Mouse (Mus musculus): ENCODE measurements around the gene Golga2. TPM values are rescaled to one million over a fixed set of nuclear protein-coding genes. Genes with fewer than 3 reads are reported as not detected.

Golga2 gene
- total RNA-seq, 1 experiment from 2014 or later = 87.7 TPM

GRCm38 (mm10) chr2:32343351-32343671, 56.1 kb downstream of the Golga2 start:
- no peak for DNase-seq

- DNase-seq = no peak
Observed at GRCm38 (mm10) chr2:32344056-32344455, 56.9 kb downstream of the Golga2 start.

- DNase-seq = no peak
Observed at GRCm38 (mm10) chr2:32344598-32345321, 57.6 kb downstream of the Golga2 start.

GRCm38 (mm10) chr2:32347019-32347418, 59.8 kb downstream of the Golga2 start:
- no peak for DNase-seq

- no peak for DNase-seq
Observed at GRCm38 (mm10) chr2:32348311-32348710, 61.1 kb downstream of the Golga2 start.

GRCm38 (mm10) chr2:32349625-32350255, 62.6 kb downstream of the Golga2 start:
- no peak for DNase-seq

- no peak for DNase-seq
Observed at GRCm38 (mm10) chr2:32350471-32351051, 63.4 kb downstream of the Golga2 start.

GRCm38 (mm10) chr2:32351471-32351961, 64.3 kb downstream of the Golga2 start:
- no peak for DNase-seq

GRCm38 (mm10) chr2:32352151-32353006, 65.2 kb downstream of the Golga2 start, which contains the start of gene Ciz1:
Gene Ciz1, plus strand, starts transcription at chr2:32352327.
- DNase-seq = peak; percentile 42

- DNase-seq = peak; percentile 91
Observed at GRCm38 (mm10) chr2:32353007-32353542, 65.9 kb downstream of the Golga2 start, which contains the start of gene Dnm1. Gene Dnm1, minus strand, starts transcription at chr2:32353338.

GRCm38 (mm10) chr2:32353836-32354235, 66.7 kb downstream of the Golga2 start:
- no peak for DNase-seq

- DNase-seq = no peak
Observed at GRCm38 (mm10) chr2:32354336-32354895, 67.2 kb downstream of the Golga2 start.

- no peak for DNase-seq
Observed at GRCm38 (mm10) chr2:32356216-32356615, 69.0 kb downstream of the Golga2 start.

Small RNA genes within 50 kb of the gene (microRNA-seq; reads per million reads assigned to microRNA genes)
- gene Gm23363 (0.69 to 1.1 reads per million in 2 experiments), gene Mir199b (20.3 to 49.4 reads per million in 2 experiments)

Other genes with a start within 250 kb of the Golga2 start
- 8.9 and 12.1 TPM in 2 replicates for gene Fam78a, start 202.5 kb upstream of the Golga2 start, total RNA-seq (2021)
- gene Plpp7, start 191.9 kb upstream of the Golga2 start, total RNA-seq (2021) = 6.9 TPM in 2 replicates
- gene Prrc2b, start 136.3 kb upstream of the Golga2 start, total RNA-seq (2021) = 112 and 128 TPM in 2 replicates
- gene Pomt1, start 50.8 kb upstream of the Golga2 start, total RNA-seq (2021) = 47.0 and 54.2 TPM in 2 replicates
- 120 and 132 TPM in 2 replicates for gene Uck1, start 27.2 kb upstream of the Golga2 start, total RNA-seq (2021)
- 276 and 297 TPM in 2 replicates for gene Swi5, start 691 bp downstream of the Golga2 start, total RNA-seq (2021)
- 85.5 and 107 TPM in 2 replicates for gene Ciz1, start 64.9 kb downstream of the Golga2 start, total RNA-seq (2021)
- 13.1 and 20.4 TPM in 2 replicates for gene Dnm1, start 66.0 kb downstream of the Golga2 start, total RNA-seq (2021)
- 173 and 191 TPM in 2 replicates for gene 1110008P14Rik, start 94.6 kb downstream of the Golga2 start, total RNA-seq (2021)
- gene Lcn2, start 100.9 kb downstream of the Golga2 start, total RNA-seq (2021) = 1.0 and 1.5 TPM in 2 replicates
- gene Ptges2, start 108.5 kb downstream of the Golga2 start, total RNA-seq (2021) = 49.8 and 51.8 TPM in 2 replicates
- gene Naif1, start 163.1 kb downstream of the Golga2 start, total RNA-seq (2021) = 5.5 and 5.6 TPM in 2 replicates
- gene Slc25a25, start 164.1 kb downstream of the Golga2 start, total RNA-seq (2021) = 16.4 and 28.0 TPM in 2 replicates
- gene Fam102a, start 247.9 kb downstream of the Golga2 start, total RNA-seq (2021) = 32.3 and 35.5 TPM in 2 replicates

All from adrenal gland, postnatal 25 days (tissue).